Mouse (Mus musculus): ENCODE data around the gene Sgip1. TPM values are rescaled to one million over a fixed set of nuclear protein-coding genes. Genes with fewer than 3 reads are reported as not detected.

Sgip1 gene
- total RNA-seq, 2 experiments from 2014 or later, result 280 to 316 TPM

- DNase-seq (ENCODE audit: low spot score in 2 of 2), result no peak
- intact Hi-C loops (cut with DNase I), result no loop called here
These were observed 214.3 kb downstream of the Sgip1 start for GRCm38 (mm10) chr4:102955294-102955956.

- no peak for DNase-seq (ENCODE audit: low spot score in 2 of 2)
- intact Hi-C loops (cut with DNase I), result no loop called here
These were observed 218.3 kb downstream of the Sgip1 start for GRCm38 (mm10) chr4:102959409-102959808.

- DNase-seq (ENCODE audit: low spot score in 2 of 2), result no peak
- intact Hi-C loops (cut with DNase I), result no loop called here
These were observed 223.1 kb downstream of the Sgip1 start for GRCm38 (mm10) chr4:102964174-102964573.

GRCm38 (mm10) chr4:102967811-102968210 is 226.7 kb downstream of the Sgip1 start:
- intact Hi-C loops (cut with DNase I), result no loop called here
- DNase-seq (ENCODE audit: low spot score in 2 of 2), result no peak

- intact Hi-C loops (cut with DNase I), result no loop called here
These were observed 228.5 kb downstream of the Sgip1 start for GRCm38 (mm10) chr4:102969599-102969998.

GRCm38 (mm10) chr4:102971159-102971558 is 230.1 kb downstream of the Sgip1 start:
- DNase-seq (ENCODE audit: low spot score in 2 of 2), result no peak
- intact Hi-C loops (cut with DNase I), result no loop called here

More at GRCm38 (mm10) chr4:102969599-102969998, 228.5 kb downstream of the Sgip1 start:
- DNase-seq (ENCODE audit: low spot score in 2 of 2), result no peak

GRCm38 (mm10) chr4:102972071-102972470 is 231.0 kb downstream of the Sgip1 start:
- intact Hi-C loops (cut with DNase I), result no loop called here
- no peak for DNase-seq (ENCODE audit: low spot score in 2 of 2)

- intact Hi-C loops (cut with DNase I), result no loop called here
- DNase-seq (ENCODE audit: low spot score in 2 of 2), result no peak
These were observed 233.1 kb downstream of the Sgip1 start for GRCm38 (mm10) chr4:102974172-102974571.

GRCm38 (mm10) chr4:102976290-102977275 is 235.5 kb downstream of the Sgip1 start:
- DNase-seq (ENCODE audit: low spot score in 2 of 2), result no peak
- intact Hi-C loops (cut with DNase I), result no loop called here

GRCm38 (mm10) chr4:102977778-102978321 is 236.8 kb downstream of the Sgip1 start:
- DNase-seq (ENCODE audit: low spot score in 2 of 2), result no peak
- intact Hi-C loops (cut with DNase I), result no loop called here

GRCm38 (mm10) chr4:102978440-102978839 is 237.3 kb downstream of the Sgip1 start, which contains the start of gene Tctex1d1:
Gene Tctex1d1 (plus strand): TSS chr4:102978606.
- intact Hi-C loops (cut with DNase I), result no loop called here
- DNase-seq (ENCODE audit: low spot score in 2 of 2), result no peak

GRCm38 (mm10) chr4:102979385-102979784 is 238.3 kb downstream of the Sgip1 start:
- DNase-seq (ENCODE audit: low spot score in 2 of 2), result no peak
- intact Hi-C loops (cut with DNase I), result no loop called here

- intact Hi-C loops (cut with DNase I), result loop anchor here (10.0 kb wide), 1 partner anchor 133 kb away; the partner anchor contains the start of genes Mier1 and Wdr78
- DNase-seq (ENCODE audit: low spot score in 2 of 2), result no peak
These were observed 240.6 kb downstream of the Sgip1 start for GRCm38 (mm10) chr4:102981709-102982108.

- DNase-seq (ENCODE audit: low spot score in 2 of 2), result no peak
- intact Hi-C loops (cut with DNase I), result loop anchor here (2.0 to 10.0 kb wide), 3 partner anchors 129 to 356 kb away; partner anchors contain the start of genes Mier1 and Wdr78
These were observed 245.1 kb downstream of the Sgip1 start for GRCm38 (mm10) chr4:102986173-102986572.

- no peak for DNase-seq (ENCODE audit: low spot score in 2 of 2)
- intact Hi-C loops (cut with DNase I), result loop anchor here (2.0 to 10.0 kb wide), 3 partner anchors 128 to 355 kb away; partner anchors contain the start of genes Mier1 and Wdr78
These were observed 245.8 kb downstream of the Sgip1 start for GRCm38 (mm10) chr4:102986917-102987316.

GRCm38 (mm10) chr4:102987325-102987724 is 246.2 kb downstream of the Sgip1 start:
- no peak for DNase-seq (ENCODE audit: low spot score in 2 of 2)
- intact Hi-C loops (cut with DNase I), result loop anchor here (2.0 to 10.0 kb wide), 3 partner anchors 127 to 355 kb away; partner anchors contain the start of genes Mier1 and Wdr78

GRCm38 (mm10) chr4:102987756-102988155 is 246.7 kb downstream of the Sgip1 start:
- no peak for DNase-seq (ENCODE audit: low spot score in 2 of 2)
- intact Hi-C loops (cut with DNase I), result loop anchor here (2.0 to 10.0 kb wide), 3 partner anchors 127 to 355 kb away; partner anchors contain the start of genes Mier1 and Wdr78

- no peak for DNase-seq (ENCODE audit: low spot score in 2 of 2)
- intact Hi-C loops (cut with DNase I), result loop anchor here (5.0 to 10.0 kb wide), 2 partner anchors 126 to 354 kb away; partner anchors contain the start of genes Mier1 and Wdr78
These were observed 247.4 kb downstream of the Sgip1 start for GRCm38 (mm10) chr4:102988526-102988925.

GRCm38 (mm10) chr4:102989391-102989790 is 248.3 kb downstream of the Sgip1 start:
- no peak for DNase-seq (ENCODE audit: low spot score in 2 of 2)
- intact Hi-C loops (cut with DNase I), result loop anchor here (5.0 to 10.0 kb wide), 2 partner anchors 125 to 353 kb away; partner anchors contain the start of genes Mier1 and Wdr78

Measured in left cerebral cortex, postnatal 36 days (tissue).